Mouse (Mus musculus) G1E (cell line): ENCODE data around the gene Doxl2.

Experiments used
- CTCF ChIP-seq: IDR thresholded peaks from 2 replicates; pipeline ENCODE4 v1.5.1; 2012; ENCODE audit warnings: low read depth, low read length, inconsistent platforms, mixed read lengths
- GATA1 ChIP-seq: IDR thresholded peaks from 2 replicates; pipeline ENCODE4 v1.6.1; 2012; ENCODE audit warnings: borderline replicate concordance, low read length, inconsistent platforms, mixed read lengths
- GATA2 ChIP-seq: IDR thresholded peaks from 2 replicates; pipeline ENCODE4 v1.6.1; 2012; ENCODE audit warnings: low read depth, low read length, inconsistent platforms, borderline replicate concordance
- POLR2AphosphoS5 ChIP-seq: IDR thresholded peaks from 2 replicates; pipeline ENCODE4 v1.6.1; 2012; ENCODE audit warnings: low read depth, low read length, inconsistent platforms; ENCODE audit not compliant: insufficient replicate concordance
- TAL1 ChIP-seq: conservative IDR thresholded peaks from 2 replicates; pipeline ENCODE4 v1.6.1; 2012; ENCODE audit warnings: low read depth, low read length, inconsistent platforms, mixed read lengths

GRCm38 (mm10) chr6:49021141-49022012, 46.6 kb downstream of the Doxl2 start:
- no peak for TF ChIP-seq CTCF
- no peak for TF ChIP-seq GATA1
- no peak for TF ChIP-seq TAL1
- no peak for TF ChIP-seq POLR2AphosphoS5
- TF ChIP-seq GATA2 = no peak
